Mouse (Mus musculus) embryo, embryonic 11 days (tissue): ENCODE measurements around the gene Gm10912.
"Not testable (repeated sequence)": the region's sequence is repeated elsewhere in the genome, so short reads cannot be mapped to it uniquely, and the experiment has no call there.

ENCODE experiments used
- DNase-seq: peaks from one replicate; pipeline ENCODE4 v3.0.0-alpha.2; 2015

Gm10912 gene

GRCm38 (mm10) chr2:104069704-104070185 is 4.1 kb downstream of the Gm10912 start, which contains the start of gene Cd59b:
Cd59b (plus strand) TSS chr2:104069849.
- peak; percentile 79 for DNase-seq

DNA sequence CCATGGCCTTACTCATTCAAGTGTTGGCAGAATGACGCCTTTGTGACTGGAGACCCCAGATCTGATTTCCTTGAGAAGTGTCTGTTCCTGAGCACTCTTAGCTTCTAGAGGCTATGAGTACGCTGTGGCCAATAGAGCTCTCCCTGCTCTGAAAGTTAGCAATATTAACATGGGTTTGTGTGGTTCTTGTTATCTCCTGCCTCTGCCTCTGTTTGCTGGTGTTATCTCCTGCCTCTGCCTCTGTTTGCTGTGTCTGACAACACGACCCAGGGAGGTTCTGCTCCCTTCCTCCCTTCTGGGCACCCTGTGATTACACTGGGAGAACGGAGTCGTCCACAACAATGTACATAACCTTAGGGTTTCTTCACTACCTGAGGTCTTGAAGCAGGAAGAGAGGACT is 12.7 kb downstream of the Gm10912 start:
- not testable (repeated sequence) for DNase-seq

DNA sequence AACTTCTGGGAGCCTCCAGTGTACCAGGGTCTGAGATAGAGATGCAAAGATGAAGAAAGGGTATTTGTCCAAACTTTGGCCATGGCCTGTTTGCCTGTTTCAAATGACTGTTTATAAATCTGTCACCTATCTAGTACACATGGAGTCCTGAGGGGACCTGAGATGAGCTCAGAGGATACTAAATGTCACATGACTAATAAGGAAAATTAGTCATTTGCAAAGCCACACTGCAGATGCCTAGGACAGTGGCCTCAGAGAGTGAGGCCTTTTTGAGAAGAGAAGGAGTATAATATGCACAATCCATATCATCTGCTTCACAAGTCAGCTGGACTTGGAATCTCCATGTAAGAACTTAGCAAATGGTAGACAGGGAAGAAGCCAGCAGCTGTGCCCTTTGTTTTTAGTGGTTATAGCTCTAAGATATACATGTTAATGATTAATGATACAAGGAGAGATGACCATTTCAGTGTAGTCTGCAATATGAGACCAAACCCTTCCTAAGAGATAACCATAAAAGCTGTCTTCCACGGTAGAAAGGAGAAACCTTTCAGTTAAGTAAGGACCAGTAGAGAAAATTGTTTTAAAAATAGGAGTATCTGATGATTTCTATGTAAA is 15.9 kb downstream of the Gm10912 start:
- DNase-seq: not testable (repeated sequence)

DNA sequence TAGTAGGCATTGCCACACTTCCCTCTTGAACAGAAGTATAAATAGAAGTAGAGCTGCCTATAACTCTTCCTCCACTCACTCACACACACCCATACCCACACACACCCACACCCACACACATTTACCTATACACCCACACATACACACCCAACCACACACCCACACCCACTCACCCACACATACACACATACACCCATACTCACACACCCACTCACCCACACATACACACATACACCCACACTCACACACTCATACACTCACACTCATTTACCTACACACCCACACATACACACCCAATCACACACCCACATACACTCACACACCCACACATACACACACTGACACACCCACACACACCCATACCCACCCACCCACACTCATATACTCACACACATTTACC is 16.8 kb downstream of the Gm10912 start:
- DNase-seq: no peak

DNA sequence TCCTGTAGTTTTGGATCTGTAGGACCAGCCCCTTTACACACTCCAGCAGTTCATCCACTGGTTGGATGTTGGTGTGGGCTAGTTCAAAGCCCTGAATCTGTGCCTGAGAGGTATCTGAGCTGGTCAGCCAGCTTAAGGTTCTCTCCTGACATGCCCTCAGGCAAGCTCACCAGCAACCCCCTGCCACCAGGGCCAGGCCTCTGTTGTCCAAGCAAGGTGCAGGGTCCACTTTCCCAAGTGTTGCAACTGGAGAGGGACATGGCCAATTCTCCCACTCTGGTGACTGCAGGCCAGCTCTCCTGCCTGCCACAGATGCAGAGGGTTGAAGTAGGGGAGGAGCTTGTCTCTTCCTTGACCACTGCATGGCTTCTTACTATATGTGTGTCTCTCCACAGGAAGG is 18.4 kb downstream of the Gm10912 start:
- not testable (repeated sequence) for DNase-seq

DNA sequence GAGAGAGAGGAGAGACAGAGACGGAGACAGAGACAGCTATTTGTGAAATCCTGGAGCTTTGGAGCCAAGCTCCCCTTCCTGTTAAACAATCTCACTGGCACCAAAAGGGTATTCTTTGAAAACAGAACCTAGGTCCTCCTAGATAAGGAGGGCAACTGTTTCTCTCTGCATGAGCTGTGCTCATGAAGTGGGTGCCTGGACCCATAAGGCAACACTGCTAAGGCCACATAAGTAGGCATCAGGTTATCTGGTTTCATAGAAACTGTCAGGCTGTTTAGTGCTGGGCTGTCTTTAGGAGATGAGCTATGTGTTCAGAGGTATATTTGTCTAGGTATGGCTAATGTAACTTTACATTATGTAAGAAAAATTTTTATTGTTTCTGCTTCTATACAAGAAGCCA is 21.9 kb downstream of the Gm10912 start:
- not testable (repeated sequence) for DNase-seq

DNA sequence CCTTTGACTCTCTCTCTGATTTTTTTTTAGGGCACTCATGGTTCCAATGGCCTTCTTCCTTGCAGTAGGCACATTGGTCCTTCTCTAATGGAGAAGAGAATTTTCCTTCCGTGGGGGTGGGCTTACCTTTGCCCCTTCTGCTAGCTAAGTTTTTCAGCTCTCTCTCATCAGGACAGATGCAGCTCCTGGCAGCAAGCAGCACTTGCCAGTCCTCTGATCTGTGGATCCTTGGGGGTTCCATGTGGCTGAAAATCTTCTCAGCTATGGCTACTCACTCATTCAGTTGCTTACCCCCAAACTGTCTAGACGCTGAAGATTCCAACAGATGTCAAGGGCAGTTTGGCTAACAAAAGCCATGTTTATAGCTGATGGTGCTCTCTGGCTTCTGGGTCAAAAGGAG is 27.7 kb downstream of the Gm10912 start:
- no peak for DNase-seq

GRCm38 (mm10) chr2:104095741-104096213 is 30.2 kb downstream of the Gm10912 start, which contains the start of gene Cd59a:
Cd59a (plus strand) TSS chr2:104095801.
- DNase-seq: peak; percentile 86

GRCm38 (mm10) chr2:104096256-104096655 is 30.6 kb downstream of the Gm10912 start:
- DNase-seq: no peak

DNA sequence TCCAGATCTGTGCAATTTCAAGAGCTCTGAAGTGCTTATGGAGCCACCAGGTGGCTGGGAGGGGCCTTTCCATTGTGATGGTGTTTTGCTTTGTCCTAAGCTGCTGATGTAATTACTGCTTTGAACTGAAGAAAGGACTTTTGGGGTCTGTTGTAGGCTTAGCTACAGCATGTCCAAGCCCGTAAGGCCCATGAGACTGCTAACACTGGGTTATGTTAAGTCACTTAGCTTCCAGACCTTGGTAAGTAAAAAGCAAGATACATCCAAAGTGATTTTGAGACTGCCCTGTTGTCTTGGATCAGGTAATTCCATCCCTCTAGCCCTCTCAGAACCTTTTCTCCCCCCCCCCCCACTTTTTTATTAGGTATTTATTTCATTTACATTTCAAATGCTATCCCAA is 31.2 kb downstream of the Gm10912 start:
- not testable (repeated sequence) for DNase-seq

DNA sequence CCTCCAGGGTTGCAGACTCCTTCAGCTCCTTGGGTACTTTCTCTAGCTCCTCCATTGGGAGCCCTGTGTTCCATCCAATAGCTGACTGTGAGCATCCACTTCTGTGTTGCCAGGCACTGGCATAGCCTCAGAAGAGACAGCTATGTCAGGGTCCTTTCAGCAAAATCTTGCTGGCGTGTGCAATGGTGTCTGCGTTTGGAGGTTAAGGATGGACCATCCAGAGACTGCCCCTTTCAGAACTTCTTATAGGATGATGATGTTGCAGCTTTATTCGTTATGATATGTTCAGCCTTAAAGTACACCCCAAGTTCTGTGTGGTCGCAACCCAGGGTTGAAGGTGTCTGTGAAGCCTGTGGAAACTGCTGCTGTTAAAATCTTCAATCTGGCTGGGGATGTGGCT is 31.8 kb downstream of the Gm10912 start:
- not testable (repeated sequence) for DNase-seq

DNA sequence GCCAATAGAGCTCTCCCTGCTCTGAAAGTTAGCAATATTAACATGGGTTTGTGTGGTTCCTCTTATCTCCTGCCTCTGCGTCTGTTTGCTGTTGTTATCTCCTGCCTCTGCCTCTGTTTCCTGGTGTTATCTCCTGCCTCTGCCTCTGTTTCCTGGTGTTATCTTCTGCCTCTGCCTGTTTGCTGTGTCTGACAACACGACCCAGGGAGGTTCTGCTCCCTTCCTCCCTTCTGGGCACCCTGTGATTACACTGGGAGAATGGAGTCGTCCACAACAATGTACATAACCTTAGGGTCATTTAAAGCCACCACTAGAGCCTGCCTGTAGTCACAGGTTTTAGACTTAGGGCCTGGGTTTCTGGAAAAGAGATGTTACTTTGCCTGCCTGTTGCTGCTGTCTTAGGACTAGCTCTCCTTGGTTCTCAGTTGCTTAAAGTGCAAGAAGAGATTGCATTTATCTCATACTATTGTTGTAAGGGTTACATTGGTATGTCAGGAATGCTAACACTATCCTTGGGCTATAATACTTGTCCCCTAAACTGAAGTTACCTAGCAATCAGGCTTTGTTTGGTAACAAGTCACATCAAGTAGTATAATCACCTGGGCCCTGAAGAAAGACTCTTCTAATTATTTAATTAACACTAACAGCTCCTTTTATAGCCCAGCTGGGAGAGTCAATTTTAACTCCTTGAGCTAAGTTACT is 33.1 kb downstream of the Gm10912 start:
- no peak for DNase-seq

DNA sequence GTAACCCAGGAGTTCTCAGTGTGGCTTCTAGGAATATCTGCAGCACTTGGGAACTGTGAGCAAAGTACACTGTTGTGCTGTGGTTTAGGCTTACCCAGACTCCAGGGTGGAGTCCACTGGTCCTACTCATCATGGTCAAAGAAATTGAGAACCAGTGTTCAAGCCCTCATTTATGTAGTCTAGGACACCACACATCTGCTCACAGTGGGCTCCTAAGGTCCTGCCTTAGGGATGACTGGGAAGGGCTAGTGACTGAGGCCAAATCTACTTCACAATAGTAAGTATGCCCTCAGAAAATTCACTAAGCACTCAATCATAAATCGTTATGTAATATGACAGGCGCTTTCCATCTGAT is 33.6 kb downstream of the Gm10912 start:
- DNase-seq: no peak

DNA sequence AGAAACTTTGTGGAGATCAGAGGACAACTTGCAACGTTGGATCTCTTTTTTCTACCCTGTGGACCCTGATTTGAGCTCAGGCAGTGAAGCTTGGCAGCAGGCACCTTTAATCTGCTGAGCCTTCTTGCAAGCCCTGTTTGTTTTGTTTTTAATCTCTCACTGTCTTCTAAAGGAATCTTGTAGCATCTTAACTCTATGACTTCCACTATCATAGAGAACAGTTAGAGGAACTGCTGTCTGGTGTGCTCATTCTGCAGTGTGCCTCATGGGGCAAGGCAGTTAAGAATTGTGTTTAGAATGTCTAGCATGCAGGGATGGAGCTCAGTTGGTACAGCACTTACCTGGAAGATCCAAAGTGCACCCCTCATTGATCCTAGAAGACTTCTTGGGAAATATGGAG is 34.3 kb downstream of the Gm10912 start:
- DNase-seq: no peak

- no peak for DNase-seq
Measured at GRCm38 (mm10) chr2:104104800-104105199, 39.2 kb downstream of the Gm10912 start.

GRCm38 (mm10) chr2:104109021-104109420 is 43.4 kb downstream of the Gm10912 start:
- not testable (repeated sequence) for DNase-seq

GRCm38 (mm10) chr2:104109528-104109927 is 43.9 kb downstream of the Gm10912 start:
- DNase-seq: no peak

DNA sequence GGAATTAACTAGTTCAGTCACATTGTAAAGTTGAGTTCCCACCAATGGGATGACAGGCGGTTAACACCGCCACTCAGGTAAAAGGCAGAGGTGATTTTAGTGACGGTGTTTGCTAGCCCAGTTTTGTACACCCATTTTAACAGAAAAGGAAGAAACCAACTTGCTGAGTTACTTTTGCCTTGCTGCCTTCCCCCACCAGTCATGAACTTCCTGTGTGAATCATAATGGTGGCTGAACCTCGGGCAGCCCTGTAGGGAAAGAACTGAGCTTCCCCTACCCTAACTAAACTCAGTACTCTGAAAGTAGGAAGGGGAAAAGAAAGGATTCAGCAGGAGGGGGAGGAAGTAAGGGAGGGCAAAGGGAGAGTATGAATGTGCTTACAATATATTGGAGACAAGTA is 44.4 kb downstream of the Gm10912 start:
- DNase-seq: no peak

GRCm38 (mm10) chr2:104111170-104111797 is 45.7 kb downstream of the Gm10912 start:
- not testable (repeated sequence) for DNase-seq

DNA sequence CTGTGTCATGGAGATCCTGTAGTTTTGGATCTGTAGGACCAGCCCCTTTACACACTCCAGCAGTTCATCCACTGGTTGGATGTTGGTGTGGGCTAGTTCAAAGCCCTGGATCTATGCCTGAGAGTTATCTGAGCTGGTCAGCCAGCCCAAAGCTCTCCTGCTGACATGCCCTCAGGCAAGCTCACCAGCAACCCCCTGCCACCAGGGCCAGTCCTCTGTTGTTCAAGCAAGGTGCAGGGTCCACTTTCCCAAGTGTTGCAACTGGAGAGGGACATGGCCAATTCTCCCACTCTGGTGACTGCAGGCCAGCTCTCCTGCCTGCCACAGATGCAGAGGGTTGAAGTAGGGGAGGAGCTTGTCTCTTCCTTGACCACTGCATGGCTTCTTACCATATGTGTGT is 47.9 kb downstream of the Gm10912 start:
- DNase-seq: not testable (repeated sequence)

- no peak for DNase-seq
Measured at GRCm38 (mm10) chr2:104114898-104115297, 49.3 kb downstream of the Gm10912 start.
